Mouse (Mus musculus) limb, embryonic 15.5 days (tissue): ENCODE data around the gene Gzma. TPM values are rescaled to one million over a fixed set of nuclear protein-coding genes. Genes with fewer than 3 reads are reported as not detected.

Experiments used
- ATAC-seq: fragments of 200-750 bp; cut with Nextera tagmentation; 2 replicates; pipeline ENCODE4 v1.8.0; 2017; ENCODE audit warnings: low read depth, moderate TSS enrichment; ENCODE audit not compliant: insufficient number of reproducible peaks, low FRiP score, low TSS enrichment
- H3K27ac ChIP-seq: fragments of 300-500 bp; sonication (generic); 2 replicates; pipeline ENCODE4 v1.5.1; 2015; ENCODE audit warnings: moderate library complexity, mild to moderate bottlenecking, inconsistent platforms
- H3K27me3 ChIP-seq: fragments of 300-500 bp; sonication (generic); 2 replicates; pipeline ENCODE4 v1.6.1; 2015; ENCODE audit warnings: inconsistent platforms
- H3K36me3 ChIP-seq: fragments of 300-500 bp; sonication (generic); 2 replicates; pipeline ENCODE4 v1.6.1; 2015; ENCODE audit warnings: inconsistent platforms
- H3K4me1 ChIP-seq: fragments of 300-500 bp; sonication (generic); 2 replicates; pipeline ENCODE4 v1.6.1; 2015; ENCODE audit warnings: inconsistent platforms
- H3K4me2 ChIP-seq: fragments of 300-500 bp; sonication (generic); 2 replicates; pipeline ENCODE4 v1.6.1; 2015; ENCODE audit warnings: mild to moderate bottlenecking, inconsistent platforms
- H3K4me3 ChIP-seq: fragments of 300-500 bp; sonication (generic); 2 replicates; pipeline ENCODE4 v1.5.1; 2015; ENCODE audit warnings: mild to moderate bottlenecking, inconsistent platforms
- H3K9ac ChIP-seq: fragments of 300-500 bp; sonication (generic); 2 replicates; pipeline ENCODE4 v1.6.1; 2015; ENCODE audit warnings: inconsistent platforms
- H3K9me3 ChIP-seq: fragments of 300-500 bp; sonication (generic); 2 replicates; pipeline ENCODE4 v1.6.1; 2016; ENCODE audit warnings: inconsistent platforms
- WGBS: fragments of 180-500 bp; shearing (Covaris S2); methylation state at CpG from one replicate; pipeline ENCODE4 v1.1.7; 2015; 5-methylcytosine and 5-hydroxymethylcytosine counted together
- polyA plus RNA-seq: library from polyadenylated mRNA; unstranded; fragments of >200 nt; fragmentation: Nextera tagmentation; extraction: Ambion mirVana; gene quantifications from 2 replicates; pipeline ENCODE4 v1.2.1, GENCODE M21; 2015

Gzma gene
- polyA plus RNA-seq, result not detected in 2 replicates

- no peak for ATAC-seq
- Histone ChIP-seq H3K4me2 (no peak within 1 kb of the TSS), H3K9ac (no peak within 1 kb of the TSS), H3K4me3 (no peak within 1 kb of the TSS), H3K27me3 (no peaks in the 10 kb centered on the region), H3K36me3 (no peaks in the 10 kb centered on the region), H3K4me1 (no peaks in the 10 kb centered on the region), H3K27ac (no peak within 1 kb of the TSS), H3K9me3 (no peaks in the 10 kb centered on the region)
- WGBS, result 83% methylated on average over 6 of the region's 6 CpGs
Measured at GRCm38 (mm10) chr13:113100879-113101278, at the start of gene Gzma. Gene Gzma, minus strand, starts transcription at chr13:113100981.

- Histone ChIP-seq H3K27me3 (no peaks in the 10 kb centered on the region), H3K4me2 (no peak overlapping the region), H3K36me3 (no peaks in the 10 kb centered on the region), H3K27ac (no peak overlapping the region), H3K4me1 (no peaks in the 10 kb centered on the region), H3K4me3 (no peak overlapping the region), H3K9me3 (no peaks in the 10 kb centered on the region), H3K9ac (no peak overlapping the region)
- ATAC-seq, result no peak
- 80% methylated on average over 1 of the region's 1 CpGs for WGBS
Measured at GRCm38 (mm10) chr13:113139597-113139996, 38.8 kb upstream of the Gzma start.

- no peak overlapping the region for H3K9ac ChIP-seq
- H3K4me3 ChIP-seq, result no peak overlapping the region
- H3K27me3 ChIP-seq, result no peaks in the 10 kb centered on the region
- H3K4me1 ChIP-seq, result no peaks in the 10 kb centered on the region
- no peaks in the 10 kb centered on the region for H3K9me3 ChIP-seq
- 82% methylated on average over 1 of the region's 1 CpGs for WGBS
- no peaks in the 10 kb centered on the region for H3K36me3 ChIP-seq
- no peak for ATAC-seq
- no peak overlapping the region for H3K27ac ChIP-seq
- no peak overlapping the region for H3K4me2 ChIP-seq
Measured at GRCm38 (mm10) chr13:113129974-113130373, 29.2 kb upstream of the Gzma start.

GRCm38 (mm10) chr13:113121326-113121725, 20.5 kb upstream of the Gzma start:
- H3K27me3 ChIP-seq, result no peaks in the 10 kb centered on the region
- no peaks in the 10 kb centered on the region for H3K36me3 ChIP-seq
- 84% methylated on average over 14 of the region's 14 CpGs for WGBS
- no peak overlapping the region for H3K9ac ChIP-seq
- no peak overlapping the region for H3K4me3 ChIP-seq
- no peak overlapping the region for H3K4me2 ChIP-seq
- H3K9me3 ChIP-seq, result no peaks in the 10 kb centered on the region
- ATAC-seq, result no peak
- no peak overlapping the region for H3K27ac ChIP-seq
- 0 out of 2 replicates have a peak, but pooled peaks cover 3% of the 10 kb centered on the region for H3K4me1 ChIP-seq

GRCm38 (mm10) chr13:113120324-113121237, 19.8 kb upstream of the Gzma start:
- no peaks in the 10 kb centered on the region for H3K36me3 ChIP-seq
- H3K9me3 ChIP-seq, result no peaks in the 10 kb centered on the region
- no peak overlapping the region for H3K4me3 ChIP-seq
- no peak overlapping the region for H3K9ac ChIP-seq
- no peak overlapping the region for H3K4me2 ChIP-seq
- 0 out of 2 replicates have a peak, but pooled peaks cover 3% of the 10 kb centered on the region for H3K4me1 ChIP-seq
- WGBS, result 85% methylated on average over 17 of the region's 17 CpGs
- no peak for ATAC-seq
- H3K27me3 ChIP-seq, result no peaks in the 10 kb centered on the region
- no peak overlapping the region for H3K27ac ChIP-seq

- 43% methylated on average over 4 of the region's 4 CpGs for WGBS
- no peak overlapping the region for H3K4me3 ChIP-seq
- H3K27me3 ChIP-seq, result no peaks in the 10 kb centered on the region
- no peaks in the 10 kb centered on the region for H3K36me3 ChIP-seq
- H3K4me2 ChIP-seq, result no peak overlapping the region
- 0 out of 2 replicates have a peak, but pooled peaks cover 3% of the 10 kb centered on the region for H3K4me1 ChIP-seq
- H3K9me3 ChIP-seq, result no peaks in the 10 kb centered on the region
- no peak overlapping the region for H3K9ac ChIP-seq
- no peak for ATAC-seq
- no peak overlapping the region for H3K27ac ChIP-seq
Measured at GRCm38 (mm10) chr13:113118977-113119376, 18.2 kb upstream of the Gzma start.

- Histone ChIP-seq H3K36me3 (no peaks in the 10 kb centered on the region), H3K4me3 (no peak overlapping the region), H3K27me3 (no peaks in the 10 kb centered on the region), H3K9me3 (no peaks in the 10 kb centered on the region), H3K27ac (no peak overlapping the region), H3K9ac (no peak overlapping the region), H3K4me1 (no peaks in the 10 kb centered on the region), H3K4me2 (no peak overlapping the region)
- ATAC-seq, result no peak
- 84% methylated on average over 10 of the region's 10 CpGs for WGBS
Measured at GRCm38 (mm10) chr13:113104759-113105158, 4.0 kb upstream of the Gzma start.

- H3K9me3 ChIP-seq, result no peaks in the 10 kb centered on the region
- ATAC-seq, result no peak
- no peak overlapping the region for H3K9ac ChIP-seq
- WGBS, result 56% methylated on average over 10 of the region's 10 CpGs
- H3K4me3 ChIP-seq, result no peak overlapping the region
- H3K4me2 ChIP-seq, result no peak overlapping the region
- H3K4me1 ChIP-seq, result no peaks in the 10 kb centered on the region
- no peaks in the 10 kb centered on the region for H3K36me3 ChIP-seq
- H3K27me3 ChIP-seq, result no peaks in the 10 kb centered on the region
- H3K27ac ChIP-seq, result no peak overlapping the region
Measured at GRCm38 (mm10) chr13:113101804-113102203, 1.0 kb upstream of the Gzma start.

- no peak overlapping the region for H3K9ac ChIP-seq
- H3K36me3 ChIP-seq, result no peaks in the 10 kb centered on the region
- 96% methylated on average over 2 of the region's 2 CpGs for WGBS
- H3K27me3 ChIP-seq, result no peaks in the 10 kb centered on the region
- no peak overlapping the region for H3K4me2 ChIP-seq
- H3K9me3 ChIP-seq, result no peaks in the 10 kb centered on the region
- no peak overlapping the region for H3K27ac ChIP-seq
- no peak for ATAC-seq
- no peaks in the 10 kb centered on the region for H3K4me1 ChIP-seq
- no peak overlapping the region for H3K4me3 ChIP-seq
Measured at GRCm38 (mm10) chr13:113098406-113098805, 2.4 kb downstream of the Gzma start.

GRCm38 (mm10) chr13:113097011-113097410, 3.8 kb downstream of the Gzma start:
- no peak overlapping the region for H3K27ac ChIP-seq
- WGBS, result 65% methylated on average over 3 of the region's 3 CpGs
- no peaks in the 10 kb centered on the region for H3K27me3 ChIP-seq
- H3K36me3 ChIP-seq, result no peaks in the 10 kb centered on the region
- no peak overlapping the region for H3K4me3 ChIP-seq
- H3K9ac ChIP-seq, result no peak overlapping the region
- H3K4me1 ChIP-seq, result no peaks in the 10 kb centered on the region
- no peak overlapping the region for H3K4me2 ChIP-seq
- H3K9me3 ChIP-seq, result no peaks in the 10 kb centered on the region
- no peak for ATAC-seq

GRCm38 (mm10) chr13:113094618-113095017, 6.2 kb downstream of the Gzma start:
- no peak for ATAC-seq
- H3K9me3 ChIP-seq, result no peaks in the 10 kb centered on the region
- H3K4me1 ChIP-seq, result no peaks in the 10 kb centered on the region
- no peak overlapping the region for H3K9ac ChIP-seq
- H3K27ac ChIP-seq, result no peak overlapping the region
- no peaks in the 10 kb centered on the region for H3K27me3 ChIP-seq
- no peak overlapping the region for H3K4me3 ChIP-seq
- whole genome bisulfite sequencing, result 40% methylated on average over 1 of the region's 1 CpGs
- no peak overlapping the region for H3K4me2 ChIP-seq
- no peaks in the 10 kb centered on the region for H3K36me3 ChIP-seq

GRCm38 (mm10) chr13:113090489-113090888, 10.3 kb downstream of the Gzma start:
- Histone ChIP-seq H3K9me3 (no peaks in the 10 kb centered on the region), H3K9ac (no peak overlapping the region), H3K4me2 (no peak overlapping the region), H3K27me3 (no peaks in the 10 kb centered on the region), H3K27ac (no peak overlapping the region), H3K4me1 (no peaks in the 10 kb centered on the region), H3K36me3 (no peaks in the 10 kb centered on the region), H3K4me3 (no peak overlapping the region)
- 54% methylated on average over 8 of the region's 8 CpGs for WGBS
- no peak for ATAC-seq
